Mouse (Mus musculus): ENCODE results near the gene Pcdh9. TPM values are rescaled to one million over a fixed set of nuclear protein-coding genes. Genes with fewer than 3 reads are reported as not detected.

The Pcdh9 gene
- polyA plus RNA-seq, 1 experiment from 2014 or later: 6.3 TPM

GRCm38 (mm10) chr14:93409314-93409713, 481.2 kb downstream of the Pcdh9 start:
- ATAC-seq (replicated peaks; ENCODE audit: extremely low read depth, insufficient read depth, low FRiP score): no peak
- 72% methylated on average over 1 of the region's 1 CpGs for WGBS

GRCm38 (mm10) chr14:93407747-93408146, 482.7 kb downstream of the Pcdh9 start:
- no peak overlapping the region for H3K4me3 ChIP-seq (ENCODE audit: low read length)
- H3K9me3 ChIP-seq (replicated peaks; ENCODE audit: control insufficient read depth, low read length): no peaks in the 10 kb centered on the region
- H3K27ac ChIP-seq (ENCODE audit: low read length): no peak overlapping the region
- no peaks in the 10 kb centered on the region for H3K36me3 ChIP-seq (ENCODE audit: control insufficient read depth, insufficient read depth)
- ATAC-seq (replicated peaks; ENCODE audit: extremely low read depth, insufficient read depth, low FRiP score): no peak
- WGBS: 83% methylated on average over 5 of the region's 5 CpGs
- no peak overlapping the region for H3K4me2 ChIP-seq (ENCODE audit: low read depth, low read length)
- no peaks in the 10 kb centered on the region for H3K4me1 ChIP-seq (ENCODE audit: control insufficient read depth, insufficient read depth, low read length)
- no peak overlapping the region for H3K9ac ChIP-seq (ENCODE audit: low read length)
- H3K27me3 ChIP-seq (ENCODE audit: control insufficient read depth, insufficient read depth, low read length): no peaks in the 10 kb centered on the region

More at GRCm38 (mm10) chr14:93409314-93409713, 481.2 kb downstream of the Pcdh9 start:
- H3K9ac ChIP-seq (ENCODE audit: low read length): no peak overlapping the region
- H3K4me3 ChIP-seq (ENCODE audit: low read length): no peak overlapping the region
- no peaks in the 10 kb centered on the region for H3K4me1 ChIP-seq (ENCODE audit: control insufficient read depth, insufficient read depth, low read length)
- H3K4me2 ChIP-seq (ENCODE audit: low read depth, low read length): no peak overlapping the region
- no peaks in the 10 kb centered on the region for H3K9me3 ChIP-seq (replicated peaks; ENCODE audit: control insufficient read depth, low read length)
- no peaks in the 10 kb centered on the region for H3K27me3 ChIP-seq (ENCODE audit: control insufficient read depth, insufficient read depth, low read length)
- H3K27ac ChIP-seq (ENCODE audit: low read length): no peak overlapping the region
- H3K36me3 ChIP-seq (ENCODE audit: control insufficient read depth, insufficient read depth): no peaks in the 10 kb centered on the region

- Histone ChIP-seq H3K9me3 (replicated peaks; ENCODE audit: control insufficient read depth, low read length) (no peaks in the 10 kb centered on the region), H3K27ac (ENCODE audit: low read length) (no peak overlapping the region), H3K4me2 (ENCODE audit: low read depth, low read length) (no peak overlapping the region), H3K4me3 (ENCODE audit: low read length) (no peak overlapping the region), H3K4me1 (ENCODE audit: control insufficient read depth, insufficient read depth, low read length) (no peaks in the 10 kb centered on the region), H3K9ac (ENCODE audit: low read length) (no peak overlapping the region), H3K27me3 (ENCODE audit: control insufficient read depth, insufficient read depth, low read length) (no peaks in the 10 kb centered on the region), H3K36me3 (ENCODE audit: control insufficient read depth, insufficient read depth) (no peaks in the 10 kb centered on the region)
- WGBS: 58% methylated on average over 2 of the region's 2 CpGs
- ATAC-seq (replicated peaks; ENCODE audit: extremely low read depth, insufficient read depth, low FRiP score): no peak
Observed at GRCm38 (mm10) chr14:93385090-93385489, 505.4 kb downstream of the Pcdh9 start.

- H3K4me2 ChIP-seq (ENCODE audit: low read depth, low read length): no peak overlapping the region
- 40% methylated on average over 4 of the region's 4 CpGs for WGBS
- no peak for ATAC-seq (replicated peaks; ENCODE audit: extremely low read depth, insufficient read depth, low FRiP score)
Observed at GRCm38 (mm10) chr14:93381163-93381562, 509.3 kb downstream of the Pcdh9 start.

GRCm38 (mm10) chr14:93380757-93381156, 509.7 kb downstream of the Pcdh9 start:
- Histone ChIP-seq H3K9me3 (replicated peaks; ENCODE audit: control insufficient read depth, low read length) (no peaks in the 10 kb centered on the region), H3K4me3 (ENCODE audit: low read length) (no peak overlapping the region), H3K36me3 (ENCODE audit: control insufficient read depth, insufficient read depth) (no peaks in the 10 kb centered on the region), H3K9ac (ENCODE audit: low read length) (no peak overlapping the region), H3K4me2 (ENCODE audit: low read depth, low read length) (no peak overlapping the region), H3K4me1 (ENCODE audit: control insufficient read depth, insufficient read depth, low read length) (no peaks in the 10 kb centered on the region), H3K27me3 (ENCODE audit: control insufficient read depth, insufficient read depth, low read length) (no peaks in the 10 kb centered on the region), H3K27ac (ENCODE audit: low read length) (no peak overlapping the region)
- no peak for ATAC-seq (replicated peaks; ENCODE audit: extremely low read depth, insufficient read depth, low FRiP score)
- 52% methylated on average over 1 of the region's 1 CpGs for WGBS

More at GRCm38 (mm10) chr14:93381163-93381562, 509.3 kb downstream of the Pcdh9 start:
- Histone ChIP-seq H3K36me3 (ENCODE audit: control insufficient read depth, insufficient read depth) (no peaks in the 10 kb centered on the region), H3K4me1 (ENCODE audit: control insufficient read depth, insufficient read depth, low read length) (no peaks in the 10 kb centered on the region), H3K9me3 (replicated peaks; ENCODE audit: control insufficient read depth, low read length) (no peaks in the 10 kb centered on the region), H3K27ac (ENCODE audit: low read length) (no peak overlapping the region), H3K27me3 (ENCODE audit: control insufficient read depth, insufficient read depth, low read length) (no peaks in the 10 kb centered on the region), H3K4me3 (ENCODE audit: low read length) (no peak overlapping the region), H3K9ac (ENCODE audit: low read length) (no peak overlapping the region)

- no peaks in the 10 kb centered on the region for H3K36me3 ChIP-seq (ENCODE audit: control insufficient read depth, insufficient read depth)
- H3K27ac ChIP-seq (ENCODE audit: low read length): no peak overlapping the region
- no peaks in the 10 kb centered on the region for H3K4me1 ChIP-seq (ENCODE audit: control insufficient read depth, insufficient read depth, low read length)
- H3K9me3 ChIP-seq (replicated peaks; ENCODE audit: control insufficient read depth, low read length): no peaks in the 10 kb centered on the region
- no peak overlapping the region for H3K4me2 ChIP-seq (ENCODE audit: low read depth, low read length)
- ATAC-seq (replicated peaks; ENCODE audit: extremely low read depth, insufficient read depth, low FRiP score): no peak
- H3K9ac ChIP-seq (ENCODE audit: low read length): no peak overlapping the region
- H3K4me3 ChIP-seq (ENCODE audit: low read length): no peak overlapping the region
- 32% methylated on average over 4 of the region's 4 CpGs for WGBS
- H3K27me3 ChIP-seq (ENCODE audit: control insufficient read depth, insufficient read depth, low read length): no peaks in the 10 kb centered on the region
Observed at GRCm38 (mm10) chr14:93376159-93376558, 514.3 kb downstream of the Pcdh9 start.

GRCm38 (mm10) chr14:93374181-93374580, 516.3 kb downstream of the Pcdh9 start:
- no peak overlapping the region for H3K4me2 ChIP-seq (ENCODE audit: low read depth, low read length)
- H3K4me3 ChIP-seq (ENCODE audit: low read length): no peak overlapping the region
- H3K4me1 ChIP-seq (ENCODE audit: control insufficient read depth, insufficient read depth, low read length): no peaks in the 10 kb centered on the region
- no peak for ATAC-seq (replicated peaks; ENCODE audit: extremely low read depth, insufficient read depth, low FRiP score)
- no peaks in the 10 kb centered on the region for H3K9me3 ChIP-seq (replicated peaks; ENCODE audit: control insufficient read depth, low read length)
- H3K27me3 ChIP-seq (ENCODE audit: control insufficient read depth, insufficient read depth, low read length): no peaks in the 10 kb centered on the region
- 84% methylated on average over 4 of the region's 4 CpGs for WGBS
- H3K9ac ChIP-seq (ENCODE audit: low read length): no peak overlapping the region
- no peak overlapping the region for H3K27ac ChIP-seq (ENCODE audit: low read length)
- H3K36me3 ChIP-seq (ENCODE audit: control insufficient read depth, insufficient read depth): no peaks in the 10 kb centered on the region

- ATAC-seq (replicated peaks; ENCODE audit: extremely low read depth, insufficient read depth, low FRiP score): no peak
- no peak overlapping the region for H3K27ac ChIP-seq (ENCODE audit: low read length)
- 77% methylated on average over 3 of the region's 3 CpGs for WGBS
- H3K4me1 ChIP-seq (ENCODE audit: control insufficient read depth, insufficient read depth, low read length): no peaks in the 10 kb centered on the region
- H3K36me3 ChIP-seq (ENCODE audit: control insufficient read depth, insufficient read depth): no peaks in the 10 kb centered on the region
- H3K9me3 ChIP-seq (replicated peaks; ENCODE audit: control insufficient read depth, low read length): no peaks in the 10 kb centered on the region
- H3K9ac ChIP-seq (ENCODE audit: low read length): no peak overlapping the region
- no peak overlapping the region for H3K4me2 ChIP-seq (ENCODE audit: low read depth, low read length)
- H3K4me3 ChIP-seq (ENCODE audit: low read length): no peak overlapping the region
- no peaks in the 10 kb centered on the region for H3K27me3 ChIP-seq (ENCODE audit: control insufficient read depth, insufficient read depth, low read length)
Observed at GRCm38 (mm10) chr14:93354150-93354549, 536.3 kb downstream of the Pcdh9 start.

GRCm38 (mm10) chr14:93350906-93351305, 539.6 kb downstream of the Pcdh9 start:
- Histone ChIP-seq H3K9ac (ENCODE audit: low read length) (no peak overlapping the region), H3K4me2 (ENCODE audit: low read depth, low read length) (no peak overlapping the region), H3K4me1 (ENCODE audit: control insufficient read depth, insufficient read depth, low read length) (no peaks in the 10 kb centered on the region), H3K27me3 (ENCODE audit: control insufficient read depth, insufficient read depth, low read length) (no peaks in the 10 kb centered on the region), H3K27ac (ENCODE audit: low read length) (no peak overlapping the region), H3K4me3 (ENCODE audit: low read length) (no peak overlapping the region), H3K9me3 (replicated peaks; ENCODE audit: control insufficient read depth, low read length) (no peaks in the 10 kb centered on the region), H3K36me3 (ENCODE audit: control insufficient read depth, insufficient read depth) (no peaks in the 10 kb centered on the region)
- WGBS: 41% methylated on average over 6 of the region's 6 CpGs
- ATAC-seq (replicated peaks; ENCODE audit: extremely low read depth, insufficient read depth, low FRiP score): no peak

GRCm38 (mm10) chr14:93349166-93349565, 541.3 kb downstream of the Pcdh9 start:
- no peak for ATAC-seq (replicated peaks; ENCODE audit: extremely low read depth, insufficient read depth, low FRiP score)
- 71% methylated on average over 7 of the region's 7 CpGs for WGBS

More at GRCm38 (mm10) chr14:93349166-93349565, 541.3 kb downstream of the Pcdh9 start:
- no peaks in the 10 kb centered on the region for H3K36me3 ChIP-seq (ENCODE audit: control insufficient read depth, insufficient read depth)
- H3K27ac ChIP-seq (ENCODE audit: low read length): no peak overlapping the region
- H3K9ac ChIP-seq (ENCODE audit: low read length): no peak overlapping the region
- no peak overlapping the region for H3K4me3 ChIP-seq (ENCODE audit: low read length)
- H3K4me1 ChIP-seq (ENCODE audit: control insufficient read depth, insufficient read depth, low read length): no peaks in the 10 kb centered on the region
- no peak overlapping the region for H3K4me2 ChIP-seq (ENCODE audit: low read depth, low read length)
- no peaks in the 10 kb centered on the region for H3K27me3 ChIP-seq (ENCODE audit: control insufficient read depth, insufficient read depth, low read length)
- no peaks in the 10 kb centered on the region for H3K9me3 ChIP-seq (replicated peaks; ENCODE audit: control insufficient read depth, low read length)
